Comparison of ENCODE assay signal across 20 mouse cellular contexts in the genomic region with DNA sequence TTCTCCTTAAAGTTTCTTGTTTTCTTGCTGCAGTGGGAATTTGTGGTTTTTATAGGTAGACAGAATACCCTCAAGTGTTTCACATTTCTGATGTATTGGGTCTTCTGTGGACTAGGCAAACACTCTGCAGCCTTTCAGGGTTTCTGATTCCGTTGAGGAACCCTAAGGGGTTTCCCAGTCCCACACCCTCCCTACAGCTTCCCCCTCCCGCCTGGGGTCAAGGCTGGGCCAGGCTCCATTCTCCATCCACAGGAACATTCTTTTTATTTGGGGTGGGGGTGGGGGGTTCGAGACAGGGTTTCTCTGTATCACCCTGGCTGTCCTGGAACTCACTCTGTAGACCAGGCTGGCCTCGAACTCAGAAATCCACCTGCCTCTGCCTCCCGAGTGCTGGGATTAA. TPM values are rescaled to one million over a fixed set of nuclear protein-coding genes. Genes with fewer than 3 reads are reported as not detected.
DNase-seq lines count a peak whose midpoint lies in the region; ATAC-seq and TF ChIP-seq lines count a peak whose summit lies in the region.
"Had no signal": no experiment of that assay in that cellular context is flagged by ENCODE, and none has a peak within 500 bp of the region (broad histone marks: within the 10 kb centered on the region; RNA-seq: fewer than 3 reads in every experiment).

No protein-coding gene starts in this region.

- H3K27ac ChIP-seq in heart, embryonic 10.5 days, result peak overlapping the region; percentile 88
- no peak overlapping the region for H3K27ac ChIP-seq in heart, adult 2 months
- peak overlapping the region; percentile 92; the same call in 1 of the 2 replicates for H3K27ac ChIP-seq in heart, embryonic 15.5 days
- H3K27ac ChIP-seq in heart, embryonic 12.5 days (ENCODE audit: poor library complexity, severe bottlenecking), result no peak overlapping the region
- H3K27ac ChIP-seq in heart, postnatal 0 days (ENCODE audit: low read depth), result peak overlapping the region; percentile 94
- H3K27ac ChIP-seq: embryonic facial prominence, embryonic 10.5 days; embryonic facial prominence, embryonic 12.5 days; forebrain, embryonic 13.5 days; forebrain, embryonic 15.5 days had no signal

- no peak for TF ChIP-seq EP300 in heart, adult 2 months (IDR thresholded peaks at IDR 0.05; ENCODE audit: insufficient read depth, low read depth, low read length)
- TF ChIP-seq EP300 in heart, postnatal 0 days (IDR thresholded peaks at IDR 0.05; ENCODE audit: low read depth), result no peak

- no peaks in the 10 kb centered on the region for H3K36me3 ChIP-seq in heart, embryonic 10.5 days
- H3K36me3 ChIP-seq in heart, adult 2 months (ENCODE audit: control insufficient read depth, insufficient read depth, low read length), result no peaks in the 10 kb centered on the region
- H3K36me3 ChIP-seq in heart, embryonic 15.5 days, result no peaks in the 10 kb centered on the region
- no peaks in the 10 kb centered on the region for H3K36me3 ChIP-seq in heart, embryonic 12.5 days
- no peaks in the 10 kb centered on the region for H3K36me3 ChIP-seq in heart, postnatal 0 days (replicated peaks; ENCODE audit: control insufficient read depth, insufficient read depth, low read length)
- H3K36me3 ChIP-seq: embryonic facial prominence, embryonic 10.5 days; embryonic facial prominence, embryonic 12.5 days; forebrain, embryonic 15.5 days had no signal

- ATAC-seq in heart, embryonic 15.5 days (replicated peaks; ENCODE audit: insufficient number of reproducible peaks, insufficient read depth, low FRiP score, low read depth), result no peak
- no peak for ATAC-seq in heart, embryonic 12.5 days (ENCODE audit: insufficient number of reproducible peaks, low FRiP score)
- no peak for ATAC-seq in heart, postnatal 0 days (ENCODE audit: insufficient read depth, low read depth)
- ATAC-seq: activated CD4-positive, CD25-positive, alpha-beta regulatory T cell, adult 4 months; forebrain, embryonic 13.5 days; forebrain, embryonic 15.5 days had no signal

- WGBS in heart, embryonic 10.5 days, result 77% methylated on average over 5 of the region's 5 CpGs
- 70% methylated on average over 5 of the region's 5 CpGs for WGBS in heart, adult 2 months
- 79% methylated on average over 5 of the region's 5 CpGs for WGBS in heart, embryonic 15.5 days
- 80% methylated on average over 5 of the region's 5 CpGs for WGBS in heart, embryonic 12.5 days
- 83% methylated on average over 5 of the region's 5 CpGs for WGBS in heart, postnatal 0 days

- H3K79me2 ChIP-seq in heart, adult 2 months (replicated peaks; ENCODE audit: control insufficient read depth, insufficient read depth, low read length), result no peaks in the 10 kb centered on the region

- H3K4me2 ChIP-seq in heart, embryonic 15.5 days, result no peak overlapping the region
- H3K4me2 ChIP-seq in heart, embryonic 12.5 days, result no peak overlapping the region
- no peak overlapping the region for H3K4me2 ChIP-seq in heart, postnatal 0 days (ENCODE audit: low read depth, low read length)
- H3K4me2 ChIP-seq: embryonic facial prominence, embryonic 12.5 days; forebrain, embryonic 13.5 days; forebrain, embryonic 15.5 days had no signal

- H3K4me3 ChIP-seq in heart, embryonic 10.5 days, result no peak overlapping the region
- no peak overlapping the region for H3K4me3 ChIP-seq in heart, adult 2 months
- H3K4me3 ChIP-seq in heart, embryonic 15.5 days, result no peak overlapping the region
- no peak overlapping the region for H3K4me3 ChIP-seq in heart, embryonic 12.5 days
- H3K4me3 ChIP-seq in heart, postnatal 0 days (ENCODE audit: low read depth, low read length), result no peak overlapping the region
- H3K4me3 ChIP-seq: embryonic facial prominence, embryonic 10.5 days; embryonic facial prominence, embryonic 12.5 days; forebrain, embryonic 13.5 days; forebrain, embryonic 15.5 days had no signal

- no peak for TF ChIP-seq CTCF in heart, adult 2 months (IDR thresholded peaks at IDR 0.05)
- TF ChIP-seq CTCF in heart, postnatal 0 days (IDR thresholded peaks at IDR 0.05; ENCODE audit: low read depth), result no peak

- no peak overlapping the region for H3K9ac ChIP-seq in heart, adult 2 months (ENCODE audit: low read depth, low read length)
- H3K9ac ChIP-seq in heart, embryonic 15.5 days, result no peak overlapping the region
- H3K9ac ChIP-seq in heart, embryonic 12.5 days, result no peak overlapping the region
- no peak overlapping the region for H3K9ac ChIP-seq in heart, postnatal 0 days (replicated peaks; ENCODE audit: low read depth, low read length)
- H3K9ac ChIP-seq: embryonic facial prominence, embryonic 12.5 days; forebrain, embryonic 13.5 days; forebrain, embryonic 15.5 days had no signal

- H3K27me3 ChIP-seq in heart, embryonic 10.5 days (ENCODE audit: insufficient read depth, poor library complexity, severe bottlenecking), result no peaks in the 10 kb centered on the region
- no peaks in the 10 kb centered on the region for H3K27me3 ChIP-seq in heart, adult 2 months (ENCODE audit: control insufficient read depth, insufficient read depth, low read length)
- H3K27me3 ChIP-seq in heart, embryonic 15.5 days, result no peaks in the 10 kb centered on the region
- H3K27me3 ChIP-seq in heart, embryonic 12.5 days (replicated peaks), result no peaks in the 10 kb centered on the region
- H3K27me3 ChIP-seq in heart, postnatal 0 days (ENCODE audit: control insufficient read depth, insufficient read depth, low read length), result no peaks in the 10 kb centered on the region
- H3K27me3 ChIP-seq: embryonic facial prominence, embryonic 12.5 days; forebrain, embryonic 13.5 days; forebrain, embryonic 15.5 days had no signal

- H3K4me1 ChIP-seq in heart, embryonic 10.5 days, result peaks cover 4% of the 10 kb centered on the region
- H3K4me1 ChIP-seq in heart, adult 2 months (ENCODE audit: control insufficient read depth, insufficient read depth, low read length), result no peaks in the 10 kb centered on the region
- peaks cover 9% of the 10 kb centered on the region for H3K4me1 ChIP-seq in heart, embryonic 15.5 days (replicated peaks)
- H3K4me1 ChIP-seq in heart, embryonic 12.5 days (replicated peaks), result peaks cover 7% of the 10 kb centered on the region
- H3K4me1 ChIP-seq in heart, postnatal 0 days (ENCODE audit: control insufficient read depth, insufficient read depth), result peaks cover 10% of the 10 kb centered on the region
- H3K4me1 ChIP-seq: embryonic facial prominence, embryonic 10.5 days; embryonic facial prominence, embryonic 12.5 days; forebrain, embryonic 13.5 days; forebrain, embryonic 15.5 days had no signal

- DNase-seq in heart, embryonic 10.5 days (ENCODE audit: low spot score), result no peak
- DNase-seq in heart, adult 2 months, result no peak
- DNase-seq in heart, postnatal 0 days (ENCODE audit: low spot score), result no peak
- no peak for DNase-seq in heart, postnatal 4 days
- DNase-seq in kidney, adult 11 months, result no peak
- DNase-seq: adrenal gland, adult 8-10 months; adrenal gland, postnatal 14 days; adrenal gland, postnatal 36 days; cerebellum, adult 11-12 months; cerebellum, adult 2 months; cerebellum, adult 9-10 months; cerebellum, postnatal 10 days; cerebellum, postnatal 25 days had no signal

- TF ChIP-seq POLR2A in heart, adult 2 months (IDR thresholded peaks at IDR 0.05; ENCODE audit: insufficient read depth, low read depth, low read length), result no peak

- intact Hi-C loops in heart, adult 2 months (cut with DNase I), result no loop called here

- no peaks in the 10 kb centered on the region for H3K9me3 ChIP-seq in heart, embryonic 10.5 days
- H3K9me3 ChIP-seq in heart, embryonic 15.5 days (replicated peaks), result no peaks in the 10 kb centered on the region
- no peaks in the 10 kb centered on the region for H3K9me3 ChIP-seq in heart, embryonic 12.5 days (replicated peaks)
- no peaks in the 10 kb centered on the region for H3K9me3 ChIP-seq in heart, postnatal 0 days (replicated peaks; ENCODE audit: control insufficient read depth, low read length)
- H3K9me3 ChIP-seq: embryonic facial prominence, embryonic 10.5 days; embryonic facial prominence, embryonic 12.5 days; forebrain, embryonic 13.5 days; forebrain, embryonic 15.5 days had no signal

RNA-seq across cellular contexts. Expression of gene Bclaf1, which starts 13.2 kb away (rescaled TPM):
- 105 and 116 TPM in 2 replicates for polyA plus RNA-seq in heart, embryonic 10.5 days (2016; fragmentation: Nextera tagmentation; extraction: Ambion mirVana)
- 10 to 100 TPM; 44.1 to 53.3 TPM for total RNA-seq in heart, adult 2 months (2021)
- 12.3 and 26.9 TPM in 2 replicates for polyA plus RNA-seq in heart, adult 2 months (2012; rRNA removed)
- 65.1 and 77.2 TPM in 2 replicates for polyA plus RNA-seq in heart, embryonic 15.5 days (2015; fragmentation: Nextera tagmentation; extraction: Ambion mirVana)
- polyA plus RNA-seq in heart, embryonic 12.5 days (2016; fragmentation: Nextera tagmentation; extraction: Ambion mirVana), result 94.4 and 98.8 TPM in 2 replicates
- 58.0 and 82.4 TPM in 2 replicates for total RNA-seq in heart, postnatal 0 days (2014; rRNA removed; ENCODE audit: low replicate concordance)
- polyA plus RNA-seq in heart, postnatal 0 days (2015; fragmentation: Nextera tagmentation; extraction: Ambion mirVana), result 45.7 and 50.3 TPM in 2 replicates
- total RNA-seq in heart, postnatal 4 days (2021), result 100 to 1,000 TPM in 1 of 2 experiments, 10 to 100 TPM in 1; 99.6 to 107 TPM

RNA-seq across cellular contexts. Expression of gene Mtfr2, which starts 48.5 kb away (rescaled TPM):
- 2.4 and 2.8 TPM in 2 replicates for polyA plus RNA-seq in heart, embryonic 10.5 days (2016; fragmentation: Nextera tagmentation; extraction: Ambion mirVana)
- total RNA-seq in heart, adult 2 months (2021), result not detected
- polyA plus RNA-seq in heart, adult 2 months (2012; rRNA removed), result 0.12 and 0.38 TPM in 2 replicates
- 1.9 and 2.1 TPM in 2 replicates for polyA plus RNA-seq in heart, embryonic 15.5 days (2015; fragmentation: Nextera tagmentation; extraction: Ambion mirVana)
- 2.4 and 3.2 TPM in 2 replicates for polyA plus RNA-seq in heart, embryonic 12.5 days (2016; fragmentation: Nextera tagmentation; extraction: Ambion mirVana)
- 0.15 and 3.7 TPM in 2 replicates for total RNA-seq in heart, postnatal 0 days (2014; rRNA removed; ENCODE audit: low replicate concordance)
- polyA plus RNA-seq in heart, postnatal 0 days (2015; fragmentation: Nextera tagmentation; extraction: Ambion mirVana), result 0.63 and 0.64 TPM in 2 replicates
- total RNA-seq in heart, postnatal 4 days (2021), result 1 to 10 TPM; 6.4 to 7.6 TPM

Comparison
In these comparisons a context has a peak if more than half of its experiments do, and no peak if none do; other contexts are left out.
1. H3K27ac ChIP-seq: peak in heart, embryonic 10.5 days (single experiment), heart, embryonic 15.5 days (single experiment) and heart, postnatal 0 days (single experiment); none in heart, adult 2 months (single experiment) and heart, embryonic 12.5 days (single experiment).